Mouse (Mus musculus): Measurements from ENCODE around the gene Cit.

DNA sequence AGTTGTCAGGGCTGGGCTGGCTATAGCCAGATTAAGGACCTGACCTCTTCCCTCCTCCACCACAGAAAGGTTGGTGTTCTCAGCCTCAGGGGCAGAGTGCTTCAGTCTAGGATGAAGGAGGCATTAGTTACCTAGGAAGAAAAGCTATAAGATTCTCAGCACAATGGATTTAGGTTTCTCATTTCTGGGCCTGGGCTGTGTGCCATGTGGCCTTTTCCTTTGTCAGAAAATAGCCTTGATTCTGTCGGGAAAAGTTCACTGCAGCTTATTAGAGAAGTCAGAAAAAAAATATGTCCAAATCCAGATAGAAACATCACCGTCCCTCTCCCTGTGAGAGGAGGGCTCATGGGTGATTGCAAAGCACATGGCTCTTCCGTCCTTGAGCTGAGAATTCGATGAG, 204.7 kb downstream of the Cit start:
- TF ChIP-seq ZC3H11A (IDR thresholded peaks at IDR 0.05; ENCODE audit: borderline replicate concordance, low read depth, low read length) (no peak), MAFK (IDR thresholded peaks at IDR 0.05; ENCODE audit: insufficient read depth, low read depth, low read length) (no peak), HCFC1 (IDR thresholded peaks at IDR 0.05; ENCODE audit: borderline replicate concordance, insufficient read depth, low read length) (no peak), CHD2 (IDR thresholded peaks at IDR 0.05; ENCODE audit: low read depth, low read length) (no peak), ZNF384 (IDR thresholded peaks at IDR 0.05; ENCODE audit: low read depth, low read length) (no peak)

All from ES-E14 (cell line).